In the genomic region with DNA sequence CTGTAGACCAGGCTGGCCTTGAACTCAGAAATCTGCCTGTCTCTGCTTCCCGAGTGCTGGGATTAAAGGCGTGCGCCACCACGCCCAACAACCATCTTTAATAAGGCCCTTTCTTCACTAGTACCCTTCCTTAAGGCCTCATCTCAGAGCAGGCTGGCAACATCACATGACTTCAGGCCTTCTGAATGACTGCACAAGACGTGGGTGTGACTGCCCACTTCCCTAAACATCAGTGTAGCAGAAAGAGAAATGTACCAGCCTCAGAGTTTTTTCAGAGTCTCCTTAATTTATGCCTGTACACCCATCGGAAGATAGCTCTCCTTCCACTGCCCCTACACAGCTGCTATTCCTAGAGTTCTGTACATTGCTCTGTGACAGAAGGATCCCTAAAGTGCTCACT, we compare ENCODE assay signal across 13 mouse cellular contexts. TPM values are rescaled to one million over a fixed set of nuclear protein-coding genes. Genes with fewer than 3 reads are reported as not detected.
DNase-seq lines count a peak whose midpoint lies in the region; ATAC-seq and TF ChIP-seq lines count a peak whose summit lies in the region.
"Had no signal": no experiment of that assay in that cellular context is flagged by ENCODE, and none has a peak within 500 bp of the region (broad histone marks: within the 10 kb centered on the region; RNA-seq: fewer than 3 reads in every experiment).

No protein-coding gene starts in this region.

- no peak overlapping the region for H3K27ac ChIP-seq in kidney, adult 2 months (ENCODE audit: insufficient read depth, low read depth, low read length)
- peak overlapping the region; percentile 84 for H3K27ac ChIP-seq in bone marrow macrophage, adult 2 months (ENCODE audit: insufficient read depth, low read depth, low read length)
- H3K27ac ChIP-seq in intestine, postnatal 0 days (ENCODE audit: low read depth, low read length) = no peak overlapping the region
- H3K27ac ChIP-seq: limb, embryonic 10.5 days had no signal

- no peaks in the 10 kb centered on the region for H3K36me3 ChIP-seq in kidney, adult 2 months (ENCODE audit: control insufficient read depth, insufficient read depth, low read length)
- H3K36me3 ChIP-seq in intestine, postnatal 0 days (ENCODE audit: control insufficient read depth, insufficient read depth) = no peaks in the 10 kb centered on the region
- H3K36me3 ChIP-seq: heart, embryonic 12.5 days; hindbrain, embryonic 12.5 days; limb, embryonic 10.5 days had no signal

- no peak for TF ChIP-seq POLR2A in kidney, adult 2 months (IDR thresholded peaks at IDR 0.05; ENCODE audit: low read depth, low read length)
- no peak for TF ChIP-seq POLR2A in bone marrow macrophage, adult 2 months (IDR thresholded peaks at IDR 0.05; ENCODE audit: borderline replicate concordance, low read depth, low read length)

- H3K4me2 ChIP-seq in intestine, postnatal 0 days (replicated peaks; ENCODE audit: low read depth) = no peak overlapping the region
- H3K4me2 ChIP-seq: heart, embryonic 12.5 days; hindbrain, embryonic 12.5 days had no signal

- no peak for TF ChIP-seq CTCF in kidney, adult 2 months (conservative IDR thresholded peaks at IDR 0.05; ENCODE audit: insufficient read depth, insufficient read length, low read depth, low read length)
- no peak for TF ChIP-seq CTCF in bone marrow macrophage, adult 2 months (IDR thresholded peaks at IDR 0.05; ENCODE audit: low read depth, low read length)
- no peak for TF ChIP-seq CTCF in intestine, postnatal 0 days (IDR thresholded peaks at IDR 0.05; ENCODE audit: low read depth)

- H3K9ac ChIP-seq in intestine, postnatal 0 days (ENCODE audit: low read depth, low read length) = no peak overlapping the region
- H3K9ac ChIP-seq: hindbrain, embryonic 12.5 days had no signal

- H3K27me3 ChIP-seq in kidney, adult 2 months (replicated peaks; ENCODE audit: control insufficient read depth, insufficient read depth, low read length) = no peaks in the 10 kb centered on the region
- H3K27me3 ChIP-seq in intestine, postnatal 0 days (replicated peaks; ENCODE audit: control insufficient read depth, insufficient read depth, low read length) = no peaks in the 10 kb centered on the region
- H3K27me3 ChIP-seq: heart, embryonic 12.5 days; hindbrain, embryonic 12.5 days had no signal

- peak; percentile 68 for ATAC-seq in megakaryocyte progenitor cell, adult 5-6 weeks (replicated peaks; ENCODE audit: poor library complexity)
- no peak for ATAC-seq in intestine, postnatal 0 days

- no peak overlapping the region for H3K4me3 ChIP-seq in kidney, adult 2 months (ENCODE audit: insufficient read depth, low read depth, low read length)
- no peak overlapping the region for H3K4me3 ChIP-seq in bone marrow macrophage, adult 2 months (ENCODE audit: insufficient read depth, low read length)
- no peak overlapping the region for H3K4me3 ChIP-seq in intestine, postnatal 0 days (ENCODE audit: low read depth, low read length)
- H3K4me3 ChIP-seq: heart, embryonic 12.5 days; hindbrain, embryonic 12.5 days; limb, embryonic 10.5 days had no signal

- H3K4me1 ChIP-seq in kidney, adult 2 months (ENCODE audit: control insufficient read depth, insufficient read depth, low read length) = no peaks in the 10 kb centered on the region
- H3K4me1 ChIP-seq in bone marrow macrophage, adult 2 months (ENCODE audit: control insufficient read depth, insufficient read depth, low read length) = peaks cover 34% of the 10 kb centered on the region
- H3K4me1 ChIP-seq in intestine, postnatal 0 days (replicated peaks; ENCODE audit: control insufficient read depth, insufficient read depth, low read length) = no peaks in the 10 kb centered on the region

- 80% methylated on average over 6 of the region's 6 CpGs for WGBS in kidney, adult 2 months
- WGBS in intestine, postnatal 0 days = 83% methylated on average over 6 of the region's 6 CpGs

- no peaks in the 10 kb centered on the region for H3K9me3 ChIP-seq in intestine, postnatal 0 days (ENCODE audit: control insufficient read depth)
- H3K9me3 ChIP-seq: hindbrain, embryonic 12.5 days; limb, embryonic 10.5 days had no signal

- DNase-seq in kidney, adult 2 months = peak; percentile 8
- no peak for DNase-seq in kidney, adult 18-20 months
- peak; percentile 86 for DNase-seq in A20 (ENCODE audit: low read depth, low spot score)
- no peak for DNase-seq in kidney, adult 9 months
- no peak for DNase-seq in ovary, postnatal 10 days (ENCODE audit: low spot score)
- DNase-seq: kidney, postnatal 14 days; right cerebral cortex, postnatal 25 days had no signal

RNA-seq across cellular contexts. Expression of gene Foxk1, which starts 25.2 kb away (rescaled TPM):
- 11.6 and 12.4 TPM in 2 replicates for polyA plus RNA-seq in kidney, adult 2 months (2012; rRNA removed)
- polyA plus RNA-seq in bone marrow macrophage, adult 2 months (2012; ENCODE audit: insufficient read depth, insufficient read length, missing spikeins) = 16.2 and 18.2 TPM in 2 replicates
- total RNA-seq in megakaryocyte progenitor cell, adult 5-6 weeks (2015) = 14.1 and 18.1 TPM in 2 replicates
- total RNA-seq in megakaryocyte progenitor cell, adult 5-6 weeks (2017) = 8.4 and 8.5 TPM in 2 replicates
- polyA plus RNA-seq in intestine, postnatal 0 days (2015; fragmentation: Nextera tagmentation; extraction: Ambion mirVana) = 2.6 and 4.5 TPM in 2 replicates

Comparison
In these comparisons a context has a peak if more than half of its experiments do, and no peak if none do; other contexts are left out.
1. DNase-seq: peak in kidney, adult 2 months (single experiment) and A20 (single experiment); none in kidney, adult 18-20 months (single experiment), kidney, adult 9 months (single experiment) and ovary, postnatal 10 days (single experiment).